Mouse (Mus musculus) heart, postnatal 4 days (tissue): ENCODE results near the gene Gm5725. TPM values are rescaled to one million over a fixed set of nuclear protein-coding genes. Genes with fewer than 3 reads are reported as not detected.
"Not testable (repeated sequence)": the region's sequence is repeated elsewhere in the genome, so short reads cannot be mapped to it uniquely, and the experiment has no call there.

Experiments
- DNase-seq: peaks from one replicate; pipeline ENCODE4 v3.0.0; 2021
- total RNA-seq, 2 experiments: library from RNA; stranded (reverse); gene quantifications; 2 replicates each; pipeline ENCODE4 v1.2.3; 2021

The Gm5725 gene
- total RNA-seq, result not detected

- not testable (repeated sequence) for DNase-seq
Observed at GRCm38 (mm10) chr7:21844167-21844566, at the start of gene Gm5725. Gm5725 (minus strand) TSS chr7:21844267.

GRCm38 (mm10) chr7:21832051-21832450 lies 12.0 kb downstream of the Gm5725 start, which contains the start of gene Vmn1r135:
Vmn1r135 (plus strand) TSS chr7:21832351.
- not testable (repeated sequence) for DNase-seq

DNA sequence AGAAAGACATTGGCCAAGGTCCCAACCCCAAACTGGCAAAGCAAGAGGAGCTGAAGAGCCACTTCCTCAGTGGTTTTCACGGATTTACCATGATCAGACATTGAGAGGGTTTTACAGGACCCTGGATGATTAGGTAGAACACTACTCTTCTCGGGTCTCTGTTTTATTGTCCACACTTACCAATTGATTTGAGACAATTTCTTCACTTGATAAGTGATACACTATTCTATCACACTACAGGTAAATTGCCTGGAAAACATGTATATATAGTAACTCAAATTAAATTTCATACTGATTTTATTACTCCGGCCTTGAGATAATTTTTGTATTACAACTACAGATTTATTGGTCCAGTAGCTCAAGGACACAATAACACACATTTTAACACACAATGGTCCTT lies 47.4 kb downstream of the Gm5725 start, which contains the start of gene Gm4177:
Gene Gm4177 (minus strand): TSS at position 101 of the 400 bp plus-strand sequence.
- DNase-seq, result not testable (repeated sequence)

Other genes with a start within 250 kb of the Gm5725 start
- gene Vmn1r132, start 230.2 kb downstream of the Gm5725 start, total RNA-seq, result not detected
- not detected for gene Gm4175, start 82.8 kb downstream of the Gm5725 start, total RNA-seq
- not detected for gene Gm4177, start 47.5 kb downstream of the Gm5725 start, total RNA-seq
- gene Vmn1r135, start 11.9 kb downstream of the Gm5725 start, total RNA-seq, result not detected
- not detected for gene Gm5891, start 77.0 kb upstream of the Gm5725 start, total RNA-seq
- not detected for gene Vmn1r137, start 150.3 kb upstream of the Gm5725 start, total RNA-seq
- gene Vmn1r138, start 184.6 kb upstream of the Gm5725 start, total RNA-seq, result not detected
- not detected for gene Gm6176, start 212.0 kb upstream of the Gm5725 start, total RNA-seq
- gene Vmn1r139, start 224.8 kb upstream of the Gm5725 start, total RNA-seq, result not detected